7 mouse cellular contexts compared by ENCODE assay signal in the genomic region with DNA sequence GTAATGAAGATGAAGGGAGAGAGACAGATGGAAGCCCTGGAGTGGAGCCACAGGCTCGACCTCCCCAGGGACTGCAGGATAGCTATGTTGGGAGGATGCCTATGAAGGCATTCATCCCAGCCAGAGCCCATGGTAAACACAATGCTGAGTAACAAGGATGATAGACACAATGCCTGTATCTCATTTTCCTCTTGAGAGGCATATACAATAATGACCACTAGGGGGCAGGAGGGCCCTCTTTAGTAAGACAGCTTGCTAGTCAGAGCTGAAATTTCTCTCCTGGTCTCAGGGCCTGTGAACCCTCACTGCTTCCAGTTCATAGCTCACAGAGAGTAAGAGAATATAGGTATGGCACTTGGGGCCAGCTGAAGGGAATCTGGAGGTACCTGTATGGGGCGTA. TPM values are rescaled to one million over a fixed set of nuclear protein-coding genes. Genes with fewer than 3 reads are reported as not detected.
DNase-seq lines count a peak whose midpoint lies in the region; ATAC-seq and TF ChIP-seq lines count a peak whose summit lies in the region.

No protein-coding gene starts in this region.

- no peaks in the 10 kb centered on the region for H3K36me3 ChIP-seq in forebrain, embryonic 13.5 days (ENCODE audit: poor library complexity, severe bottlenecking)
- H3K36me3 ChIP-seq in lung, embryonic 14.5 days (ENCODE audit: insufficient read depth) = no peaks in the 10 kb centered on the region

- no peak overlapping the region for H3K4me3 ChIP-seq in forebrain, embryonic 13.5 days
- H3K4me3 ChIP-seq in lung, embryonic 14.5 days (ENCODE audit: low read depth, low read length) = no peak overlapping the region

- no peaks in the 10 kb centered on the region for H3K9me3 ChIP-seq in forebrain, embryonic 13.5 days (replicated peaks)
- H3K9me3 ChIP-seq in lung, embryonic 14.5 days (ENCODE audit: low read depth, low read length) = no peaks in the 10 kb centered on the region

- peak; percentile 46 for DNase-seq in urinary bladder, postnatal 25 days (ENCODE audit: low spot score)
- DNase-seq in urinary bladder, adult 2 months (ENCODE audit: low spot score) = no peak
- peak; percentile 44 for DNase-seq in c-Kit-positive CD71-positive TER-119-negative erythroid progenitor cells, embryonic 14.5 days (ENCODE audit: low read depth)
- DNase-seq in kidney, postnatal 14 days = peak; percentile 76
- peak; percentile 93 for DNase-seq in lung, embryonic 14.5 days
- peak; percentile 49 for DNase-seq in retina, adult 2 months (ENCODE audit: low read depth, low spot score)

- no peak overlapping the region for H3K27ac ChIP-seq in forebrain, embryonic 13.5 days
- no peak overlapping the region for H3K27ac ChIP-seq in lung, embryonic 14.5 days (ENCODE audit: low read depth)

- no peaks in the 10 kb centered on the region for H3K27me3 ChIP-seq in forebrain, embryonic 13.5 days
- H3K27me3 ChIP-seq in lung, embryonic 14.5 days (ENCODE audit: insufficient read depth, low read length) = no peaks in the 10 kb centered on the region

- H3K4me2 ChIP-seq in forebrain, embryonic 13.5 days = no peak overlapping the region
- H3K4me2 ChIP-seq in lung, embryonic 14.5 days = no peak overlapping the region

- peak; percentile 94 for TF ChIP-seq CTCF in lung, embryonic 14.5 days (IDR thresholded peaks at IDR 0.05; ENCODE audit: low read depth)

- peak; percentile 55 for ATAC-seq in forebrain, embryonic 13.5 days
- peak; percentile 47; the same call in 1 of the 2 replicates for ATAC-seq in lung, embryonic 14.5 days (ENCODE audit: insufficient read depth)

- WGBS in forebrain, embryonic 13.5 days = 25% methylated on average over 2 of the region's 2 CpGs
- 22% methylated on average over 2 of the region's 2 CpGs for WGBS in lung, embryonic 14.5 days

- H3K4me1 ChIP-seq in forebrain, embryonic 13.5 days = peaks cover 9% of the 10 kb centered on the region; the same call in 1 of the 2 replicates
- no peaks in the 10 kb centered on the region for H3K4me1 ChIP-seq in lung, embryonic 14.5 days (ENCODE audit: insufficient read depth)

- no peak overlapping the region for H3K9ac ChIP-seq in forebrain, embryonic 13.5 days
- H3K9ac ChIP-seq in lung, embryonic 14.5 days = no peak overlapping the region

RNA-seq across cellular contexts. Expression of gene Ampd3, which starts 41.0 kb away (rescaled TPM):
- polyA plus RNA-seq in urinary bladder, adult 2 months (2012; rRNA removed) = 19.2 and 19.9 TPM in 2 replicates
- polyA plus RNA-seq in forebrain, embryonic 13.5 days (2015; fragmentation: Nextera tagmentation; extraction: Ambion mirVana) = 1.5 TPM in 2 replicates
- polyA plus RNA-seq in lung, embryonic 14.5 days (2014; fragmentation: Nextera tagmentation; extraction: Ambion mirVana) = 1.4 and 2.6 TPM in 2 replicates
